Mouse (Mus musculus) stomach, postnatal 0 days (tissue): ENCODE results near the gene Shld1. TPM values are rescaled to one million over a fixed set of nuclear protein-coding genes. Genes with fewer than 3 reads are reported as not detected.

Experiments used
- ATAC-seq: fragments of 200-750 bp; cut with Nextera tagmentation; 2 replicates; pipeline ENCODE4 v1.8.0; 2017; ENCODE audit not compliant: low FRiP score, low TSS enrichment
- DNase-seq: peaks from one replicate; pipeline ENCODE4 v3.0.0-alpha.2; 2016; ENCODE audit warnings: low spot score
- H3K27ac ChIP-seq: fragments of 300-500 bp; sonication (generic); replicated peaks from 2 replicates; pipeline ENCODE4 v1.5.1; 2014; ENCODE audit warnings: mild to moderate bottlenecking, control low read depth
- H3K27me3 ChIP-seq: fragments of 300-500 bp; sonication (generic); 2 replicates; pipeline ENCODE4 v1.6.1; 2014; ENCODE audit warnings: low read length; ENCODE audit not compliant: control insufficient read depth, insufficient read depth
- H3K36me3 ChIP-seq: fragments of 300-500 bp; sonication (generic); 2 replicates; pipeline ENCODE4 v1.6.1; 2014; ENCODE audit warnings: low read length, mixed read lengths; ENCODE audit not compliant: control insufficient read depth, insufficient read depth
- H3K4me1 ChIP-seq: fragments of 300-500 bp; sonication (generic); replicated peaks from 2 replicates; pipeline ENCODE4 v1.6.1; 2014; ENCODE audit warnings: antibody characterized with exemption; ENCODE audit not compliant: control insufficient read depth, insufficient read depth
- H3K4me2 ChIP-seq: fragments of 300-500 bp; sonication (generic); replicated peaks from 2 replicates; pipeline ENCODE4 v1.6.1; 2014; ENCODE audit warnings: low read depth, mild to moderate bottlenecking, control low read depth, moderate library complexity
- H3K4me3 ChIP-seq: fragments of 300-500 bp; sonication (generic); 2 replicates; pipeline ENCODE4 v1.5.1; 2014; ENCODE audit warnings: low read depth, low read length, control low read depth
- H3K9ac ChIP-seq: fragments of 300-500 bp; sonication (generic); 2 replicates; pipeline ENCODE4 v1.6.1; 2014; ENCODE audit warnings: mild to moderate bottlenecking, low read length, control low read depth, mixed read lengths
- H3K9me3 ChIP-seq: fragments of 300-500 bp; sonication (generic); 2 replicates; pipeline ENCODE4 v1.6.1; 2016; ENCODE audit warnings: low read length; ENCODE audit not compliant: control insufficient read depth
- CTCF ChIP-seq: IDR thresholded peaks from 2 replicates; pipeline ENCODE4 v1.5.1; 2016; ENCODE audit warnings: antibody characterized with exemption, low read depth, mild to moderate bottlenecking, moderate library complexity
- EP300 ChIP-seq: optimal IDR thresholded peaks from 2 replicates; pipeline ENCODE3; 2016; ENCODE audit warnings: antibody characterized with exemption
- WGBS: fragments of 180-500 bp; shearing (Covaris S2); extraction: QIAGEN DNeasy Blood & Tissue Kit; methylation state at CpG from one replicate; pipeline ENCODE4 v1.1.7; 2014; 5-methylcytosine and 5-hydroxymethylcytosine counted together
- polyA plus RNA-seq: library from polyadenylated mRNA; unstranded; fragments of >200 nt; fragmentation: Nextera tagmentation; extraction: Ambion mirVana; gene quantifications from 2 replicates; pipeline ENCODE4 v1.2.1, GENCODE M21; 2015

Shld1 gene
- polyA plus RNA-seq, 1 experiment from 2014 or later = 9.8 TPM

DNA sequence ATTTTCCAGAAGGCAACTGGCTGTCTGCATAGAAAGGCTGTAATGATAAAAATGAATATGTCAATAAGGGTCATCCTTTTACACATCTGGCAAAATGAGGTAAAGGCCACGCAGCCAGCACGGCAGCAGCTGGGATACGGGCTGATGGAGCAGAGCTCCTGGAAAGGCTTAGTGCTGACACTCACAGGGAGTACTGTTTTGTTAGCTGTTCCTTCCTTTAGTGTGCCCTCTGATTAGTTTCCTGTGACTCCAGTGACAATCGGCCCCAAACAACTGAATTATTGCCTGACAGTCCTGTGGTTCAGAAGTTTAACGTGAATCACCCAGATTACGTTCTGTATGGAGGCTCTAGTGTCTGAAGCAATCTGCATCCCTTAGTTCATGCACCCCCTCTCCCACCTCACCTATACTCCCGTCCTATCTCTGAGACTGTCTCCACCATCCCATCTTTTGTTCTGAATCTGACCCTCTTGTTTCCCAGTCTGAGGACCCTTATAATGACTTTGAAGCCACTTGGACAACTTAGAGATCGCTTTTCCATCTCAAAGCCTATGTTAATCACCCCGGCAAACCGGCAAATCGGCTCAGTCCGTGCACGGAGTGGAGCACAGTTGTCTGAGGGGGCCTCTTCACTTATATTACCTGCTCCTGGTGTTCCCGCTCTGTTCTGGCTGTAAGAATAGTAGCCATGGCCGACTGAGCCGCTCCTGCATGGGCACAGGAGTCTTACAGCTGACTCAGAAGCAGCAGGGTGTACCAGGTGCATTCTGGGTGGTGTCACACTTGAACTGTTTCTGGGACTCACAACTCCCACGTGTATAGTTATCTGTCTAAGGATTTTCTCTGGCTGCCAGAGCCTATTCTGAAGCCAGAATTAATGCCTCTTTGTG is 39.6 kb upstream of the Shld1 start:
- no peak for ATAC-seq
- 68% methylated on average over 17 of the region's 17 CpGs for WGBS
- no peaks in the 10 kb centered on the region for H3K4me1 ChIP-seq

GRCm38 (mm10) chr2:132649352-132649870 is 37.3 kb upstream of the Shld1 start:
- H3K36me3 ChIP-seq = no peaks in the 10 kb centered on the region
- H3K27me3 ChIP-seq = no peaks in the 10 kb centered on the region
- H3K4me1 ChIP-seq = no peaks in the 10 kb centered on the region
- WGBS = 81% methylated on average over 10 of the region's 10 CpGs
- H3K4me3 ChIP-seq = no peak overlapping the region
- TF ChIP-seq CTCF (no peak), EP300 (no peak)
- no peak overlapping the region for H3K9ac ChIP-seq
- DNase-seq (no peak), ATAC-seq (no peak)
- no peak overlapping the region for H3K27ac ChIP-seq
- no peak overlapping the region for H3K4me2 ChIP-seq
- H3K9me3 ChIP-seq = no peaks in the 10 kb centered on the region

More for the DNA sequence above, 39.6 kb upstream of the Shld1 start:
- Histone ChIP-seq H3K27me3 (no peaks in the 10 kb centered on the region), H3K9me3 (no peaks in the 10 kb centered on the region), H3K9ac (no peak overlapping the region), H3K4me2 (no peak overlapping the region), H3K36me3 (no peaks in the 10 kb centered on the region), H3K4me3 (no peak overlapping the region), H3K27ac (no peak overlapping the region)
- no peak for DNase-seq
- TF ChIP-seq EP300 = no peak

DNA sequence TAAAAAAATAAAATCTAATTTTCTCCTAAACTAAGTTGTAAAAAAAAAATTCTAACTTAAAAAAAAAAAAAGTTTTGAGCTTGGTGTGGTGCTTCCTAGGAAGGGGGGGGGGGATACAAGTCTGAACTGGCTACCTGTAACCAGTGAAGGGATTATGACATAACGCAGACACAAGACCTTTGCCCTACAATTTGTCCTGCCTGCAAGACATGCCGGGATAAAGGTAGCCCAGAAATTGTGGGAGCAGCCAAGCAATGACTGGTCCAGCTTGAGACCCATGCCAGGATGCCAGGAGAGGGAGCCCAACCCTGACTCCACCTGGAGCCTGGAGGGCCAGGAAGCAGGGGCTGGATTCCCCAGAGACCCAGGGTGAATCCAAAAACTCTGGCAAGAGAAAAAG is 36.2 kb upstream of the Shld1 start:
- WGBS = 49% methylated on average over 2 of the region's 2 CpGs
- Histone ChIP-seq H3K4me1 (no peaks in the 10 kb centered on the region), H3K9me3 (no peaks in the 10 kb centered on the region), H3K36me3 (no peaks in the 10 kb centered on the region), H3K4me3 (no peak overlapping the region), H3K27me3 (no peaks in the 10 kb centered on the region), H3K27ac (no peak overlapping the region), H3K4me2 (no peak overlapping the region), H3K9ac (no peak overlapping the region)
- ATAC-seq = no peak
- DNase-seq = no peak
- no peak for TF ChIP-seq EP300

GRCm38 (mm10) chr2:132652476-132652875 is 34.3 kb upstream of the Shld1 start:
- no peak overlapping the region for H3K27ac ChIP-seq
- 57% methylated on average over 10 of the region's 10 CpGs for WGBS
- no peaks in the 10 kb centered on the region for H3K36me3 ChIP-seq
- no peak for DNase-seq
- no peaks in the 10 kb centered on the region for H3K4me1 ChIP-seq
- H3K9me3 ChIP-seq = no peaks in the 10 kb centered on the region
- no peak overlapping the region for H3K4me2 ChIP-seq
- no peak for ATAC-seq
- H3K27me3 ChIP-seq = no peaks in the 10 kb centered on the region
- H3K9ac ChIP-seq = no peak overlapping the region
- no peak overlapping the region for H3K4me3 ChIP-seq
- no peak for TF ChIP-seq EP300
- TF ChIP-seq CTCF = no peak

DNA sequence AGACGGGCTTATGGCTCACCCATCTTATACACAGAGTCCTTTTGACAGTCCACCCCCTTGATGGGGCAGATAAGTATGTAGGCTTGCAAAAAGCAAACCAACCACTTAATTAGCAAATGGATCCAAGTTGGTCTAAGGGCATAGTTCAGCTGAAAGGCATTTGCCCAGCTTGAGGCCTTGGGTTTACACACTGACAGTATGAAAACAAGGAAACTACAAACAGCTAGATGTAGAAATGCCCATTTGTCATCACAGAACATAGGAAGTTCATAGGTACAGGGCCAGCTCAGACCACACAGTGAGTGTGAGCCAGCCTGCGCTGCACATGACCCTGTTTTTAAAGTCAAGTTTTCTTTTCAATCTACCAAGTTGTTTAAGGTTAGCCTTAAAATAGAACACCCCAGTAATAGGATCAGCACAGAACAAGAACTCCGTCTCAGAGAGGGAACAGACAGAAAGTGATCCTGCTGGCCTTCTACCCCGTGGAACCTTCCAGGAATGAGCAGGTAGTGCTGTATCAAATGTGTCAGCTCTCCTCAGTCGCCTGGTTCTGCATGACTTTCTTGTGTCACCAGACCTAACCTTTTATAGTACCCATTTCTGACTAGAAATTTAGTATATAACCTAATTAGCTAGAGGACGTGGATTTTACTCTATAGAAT is 31.8 kb upstream of the Shld1 start:
- WGBS = 75% methylated on average over 6 of the region's 6 CpGs
- Histone ChIP-seq H3K4me3 (no peak overlapping the region), H3K9ac (no peak overlapping the region), H3K9me3 (no peaks in the 10 kb centered on the region), H3K4me1 (no peaks in the 10 kb centered on the region), H3K27me3 (no peaks in the 10 kb centered on the region), H3K27ac (no peak overlapping the region), H3K36me3 (no peaks in the 10 kb centered on the region), H3K4me2 (no peak overlapping the region)
- ATAC-seq = no peak
- no peak for DNase-seq
- no peak for TF ChIP-seq EP300
- no peak for TF ChIP-seq CTCF

DNA sequence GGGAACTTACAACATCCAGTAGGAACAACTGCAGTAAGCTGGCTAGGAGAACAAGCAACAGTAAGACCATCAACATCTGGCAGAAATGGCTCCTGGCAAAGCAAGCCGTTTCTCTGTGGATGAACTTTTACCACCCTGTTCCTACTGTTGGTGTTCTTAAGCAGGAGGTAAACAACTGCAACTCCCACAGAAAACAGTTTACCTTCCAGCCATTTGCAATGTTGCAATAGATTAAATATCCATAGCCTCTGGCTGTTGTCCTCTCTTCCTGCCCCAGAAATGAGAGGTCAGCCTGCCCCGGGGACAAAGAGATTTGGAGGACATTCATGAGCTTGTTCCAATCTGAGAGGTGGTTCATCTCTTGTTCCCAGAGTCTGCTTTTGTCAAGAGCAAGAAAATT is 29.5 kb upstream of the Shld1 start:
- no peaks in the 10 kb centered on the region for H3K4me1 ChIP-seq
- H3K36me3 ChIP-seq = no peaks in the 10 kb centered on the region
- 64% methylated on average over 2 of the region's 2 CpGs for WGBS
- no peaks in the 10 kb centered on the region for H3K27me3 ChIP-seq
- no peak for TF ChIP-seq CTCF
- TF ChIP-seq EP300 = no peak
- H3K9me3 ChIP-seq = no peaks in the 10 kb centered on the region
- no peak overlapping the region for H3K4me3 ChIP-seq
- no peak overlapping the region for H3K9ac ChIP-seq
- H3K27ac ChIP-seq = no peak overlapping the region
- no peak overlapping the region for H3K4me2 ChIP-seq
- ATAC-seq (no peak), DNase-seq (no peak)
